Mouse (Mus musculus) cortical plate, adult 2 months (tissue): ENCODE results near the gene Klhl2.

ENCODE experiments used
- CTCF ChIP-seq: fragments of 200-500 bp; IDR thresholded peaks from 2 replicates; pipeline ENCODE4 v1.5.1; 2011; ENCODE audit warnings: mild to moderate bottlenecking, control low read depth, low read length; ENCODE audit not compliant: insufficient read depth; ENCODE audit errors: extremely low read depth
- POLR2A ChIP-seq: fragments of 200-500 bp; IDR thresholded peaks from 2 replicates; pipeline ENCODE4 v1.6.1; 2011; ENCODE audit warnings: mild to moderate bottlenecking, low read length, control low read depth; ENCODE audit not compliant: insufficient read depth; ENCODE audit errors: extremely low read depth

DNA sequence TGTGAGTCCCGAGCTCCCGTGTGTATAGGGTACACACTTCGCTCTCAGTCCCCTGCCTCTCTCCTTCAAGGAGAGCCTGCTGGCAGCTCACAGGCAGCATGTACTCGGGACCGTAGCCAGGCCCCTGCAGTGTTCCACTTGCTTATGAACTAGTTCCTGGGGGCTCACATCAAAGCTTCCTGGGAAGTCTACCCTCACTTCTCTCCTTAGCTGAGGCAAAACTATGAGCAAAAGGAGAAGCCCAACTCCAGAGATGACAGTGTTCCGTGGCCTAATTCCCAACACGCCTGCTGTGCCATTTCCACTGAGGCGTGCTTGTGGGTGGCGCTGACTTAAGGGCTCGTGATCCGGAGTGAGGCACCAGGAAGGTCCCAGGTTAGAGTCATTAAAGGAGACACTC is 25.9 kb downstream of the Klhl2 start:
- TF ChIP-seq POLR2A = no peak
- TF ChIP-seq CTCF = no peak
